Mouse (Mus musculus): ENCODE data around the gene Calm2. TPM values are rescaled to one million over a fixed set of nuclear protein-coding genes. Genes with fewer than 3 reads are reported as not detected.
A peak's percentile ranks its signal among the peaks of the same experiment; 100 is the strongest.

The Calm2 gene
- polyA plus RNA-seq, 1 experiment = 2,002 TPM

DNA sequence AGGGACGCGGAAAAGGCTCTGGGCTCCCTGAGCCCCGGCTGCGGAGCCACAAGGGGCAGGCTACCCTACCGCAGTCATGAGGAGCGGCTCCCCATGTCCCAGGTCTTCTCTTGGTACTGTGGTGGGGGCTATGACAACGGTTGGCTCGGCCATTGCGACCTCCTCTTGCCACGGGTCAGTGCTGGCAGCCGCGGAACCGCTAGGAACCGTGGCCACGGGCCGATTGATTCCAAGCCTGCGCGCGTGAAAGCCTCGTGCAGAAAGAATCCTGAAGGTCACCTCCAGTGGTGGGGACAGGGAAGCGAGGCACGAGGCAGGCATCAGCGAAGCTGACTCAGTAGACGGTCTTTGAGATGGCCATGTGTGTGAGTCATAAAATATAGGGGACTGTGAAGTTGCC is 19.2 kb downstream of the Calm2 start, which contains the start of gene Stpg4:
Gene Stpg4, minus strand, starts transcription at position 231 of the 400 bp plus-strand sequence.
- H3K4me1 ChIP-seq (ENCODE audit: control insufficient read depth, insufficient read depth, low read length) = no peaks in the 10 kb centered on the region
- H3K27ac ChIP-seq (ENCODE audit: insufficient read depth, low read length) = no peak within 1 kb of the TSS
- TF ChIP-seq CTCF (IDR thresholded peaks at IDR 0.05; ENCODE audit: borderline replicate concordance, insufficient read depth, low read depth, low read length) (no peak), POLR2A (IDR thresholded peaks at IDR 0.05; ENCODE audit: borderline replicate concordance, insufficient read depth, low read length) (no peak)
- no peaks in the 10 kb centered on the region for H3K27me3 ChIP-seq (ENCODE audit: control insufficient read depth, insufficient read depth, low read length)
- DNase-seq = no peak
- no peak within 1 kb of the TSS for H3K4me3 ChIP-seq (replicated peaks; ENCODE audit: insufficient read depth, low read depth, low read length)
- WGBS = 54% methylated on average over 24 of the region's 24 CpGs

DNA sequence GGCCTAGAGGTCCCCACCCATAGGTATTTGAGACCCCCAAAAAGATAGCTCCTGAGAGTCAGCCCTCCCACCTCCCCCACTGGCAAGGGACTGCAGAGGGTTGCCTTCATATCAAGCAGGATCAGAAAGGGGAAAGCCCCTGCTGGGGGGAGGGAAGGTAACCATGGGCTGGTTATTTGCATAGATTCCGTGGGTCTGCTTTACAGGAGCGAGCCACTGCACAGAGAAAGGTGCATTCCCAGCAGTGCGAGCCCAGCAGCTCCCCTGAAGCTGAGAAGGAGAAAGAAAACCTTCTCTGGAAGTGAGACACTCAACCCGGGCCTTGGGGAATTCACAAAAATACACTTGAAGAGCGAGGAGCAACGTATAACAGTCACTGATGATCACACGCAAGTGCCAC is 28.7 kb downstream of the Calm2 start:
- Histone ChIP-seq H3K27me3 (ENCODE audit: control insufficient read depth, insufficient read depth, low read length) (no peaks in the 10 kb centered on the region), H3K27ac (ENCODE audit: insufficient read depth, low read length) (no peak overlapping the region), H3K4me3 (replicated peaks; ENCODE audit: insufficient read depth, low read depth, low read length) (no peak overlapping the region), H3K4me1 (ENCODE audit: control insufficient read depth, insufficient read depth, low read length) (no peaks in the 10 kb centered on the region)
- no peak for DNase-seq
- no peak for TF ChIP-seq CTCF (IDR thresholded peaks at IDR 0.05; ENCODE audit: borderline replicate concordance, insufficient read depth, low read depth, low read length)
- no peak for TF ChIP-seq POLR2A (IDR thresholded peaks at IDR 0.05; ENCODE audit: borderline replicate concordance, insufficient read depth, low read length)
- WGBS = 82% methylated on average over 7 of the region's 7 CpGs

DNA sequence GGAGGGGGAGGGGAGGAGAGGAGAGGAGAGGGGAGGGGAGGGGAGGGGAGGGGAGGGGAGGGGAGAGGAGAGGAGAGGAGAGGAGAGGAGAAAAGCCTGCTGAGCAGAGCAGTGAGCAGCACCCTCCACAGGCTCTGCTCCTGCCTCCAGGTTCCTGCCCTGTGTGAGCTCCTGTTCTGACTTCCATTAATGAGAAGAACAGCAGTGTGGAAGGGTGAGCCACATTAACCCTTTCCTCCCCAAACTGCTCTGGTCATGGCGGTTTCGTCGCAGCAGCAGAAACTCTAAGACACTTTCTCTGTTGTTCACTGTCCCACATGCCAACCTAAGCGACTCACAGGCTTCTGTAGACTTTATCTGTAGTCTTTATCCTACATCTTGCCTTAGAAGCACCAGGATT is 40.1 kb downstream of the Calm2 start:
- Histone ChIP-seq H3K4me3 (replicated peaks; ENCODE audit: insufficient read depth, low read depth, low read length) (no peak overlapping the region), H3K27ac (ENCODE audit: insufficient read depth, low read length) (no peak overlapping the region), H3K4me1 (ENCODE audit: control insufficient read depth, insufficient read depth, low read length) (no peaks in the 10 kb centered on the region), H3K27me3 (ENCODE audit: control insufficient read depth, insufficient read depth, low read length) (no peaks in the 10 kb centered on the region)
- no peak for DNase-seq
- TF ChIP-seq CTCF (IDR thresholded peaks at IDR 0.05; ENCODE audit: borderline replicate concordance, insufficient read depth, low read depth, low read length) (no peak), POLR2A (IDR thresholded peaks at IDR 0.05; ENCODE audit: borderline replicate concordance, insufficient read depth, low read length) (no peak)
- 82% methylated on average over 4 of the region's 4 CpGs for WGBS

DNA sequence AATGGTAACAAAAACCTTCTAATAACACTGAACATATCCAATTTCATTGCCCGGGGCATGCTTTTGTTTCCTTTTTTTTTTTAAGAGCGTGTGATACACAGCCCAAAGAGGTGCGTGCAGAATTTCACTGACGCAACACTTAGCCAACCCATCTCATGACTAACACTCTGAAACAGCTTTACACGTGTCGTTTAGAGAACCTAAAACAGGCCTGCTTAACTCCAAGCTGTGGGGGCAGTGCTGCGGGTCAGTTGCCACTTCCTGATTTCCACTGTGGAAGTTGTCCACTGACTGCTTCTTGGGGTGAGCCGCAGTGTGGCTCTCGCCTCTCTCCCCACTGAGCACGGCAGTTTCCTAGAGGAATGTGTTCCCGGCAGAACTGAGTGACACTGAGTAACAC is 41.2 kb downstream of the Calm2 start:
- Histone ChIP-seq H3K4me3 (replicated peaks; ENCODE audit: insufficient read depth, low read depth, low read length) (no peak overlapping the region), H3K4me1 (ENCODE audit: control insufficient read depth, insufficient read depth, low read length) (no peaks in the 10 kb centered on the region), H3K27me3 (ENCODE audit: control insufficient read depth, insufficient read depth, low read length) (no peaks in the 10 kb centered on the region), H3K27ac (ENCODE audit: insufficient read depth, low read length) (no peak overlapping the region)
- no peak for DNase-seq
- TF ChIP-seq POLR2A (IDR thresholded peaks at IDR 0.05; ENCODE audit: borderline replicate concordance, insufficient read depth, low read length) (no peak), CTCF (IDR thresholded peaks at IDR 0.05; ENCODE audit: borderline replicate concordance, insufficient read depth, low read depth, low read length) (no peak)
- 76% methylated on average over 11 of the region's 11 CpGs for WGBS

DNA sequence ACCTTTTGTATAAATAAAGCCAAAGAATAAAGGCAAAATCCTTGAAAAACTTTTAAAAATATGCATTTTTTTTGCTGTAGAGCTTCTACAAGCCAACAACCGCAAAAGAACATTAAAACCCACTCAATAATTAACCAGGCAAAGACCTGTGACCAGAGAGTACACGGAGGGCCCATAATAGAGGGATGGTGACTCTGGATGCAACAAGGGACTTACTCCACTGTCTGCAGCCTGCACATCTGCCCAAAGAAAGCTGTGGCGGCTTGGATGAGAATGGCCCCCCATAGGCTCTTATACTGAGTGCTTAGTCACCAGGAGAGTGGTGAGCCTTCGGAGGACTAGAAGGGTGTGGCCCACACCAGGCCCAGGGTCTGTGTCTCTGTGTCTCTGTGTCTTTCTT is 43.3 kb downstream of the Calm2 start:
- H3K4me1 ChIP-seq (ENCODE audit: control insufficient read depth, insufficient read depth, low read length) = no peaks in the 10 kb centered on the region
- no peak overlapping the region for H3K4me3 ChIP-seq (replicated peaks; ENCODE audit: insufficient read depth, low read depth, low read length)
- no peak overlapping the region for H3K27ac ChIP-seq (ENCODE audit: insufficient read depth, low read length)
- TF ChIP-seq POLR2A (IDR thresholded peaks at IDR 0.05; ENCODE audit: borderline replicate concordance, insufficient read depth, low read length) = no peak
- TF ChIP-seq CTCF (IDR thresholded peaks at IDR 0.05; ENCODE audit: borderline replicate concordance, insufficient read depth, low read depth, low read length) = no peak
- WGBS = 87% methylated on average over 4 of the region's 4 CpGs
- no peak for DNase-seq
- no peaks in the 10 kb centered on the region for H3K27me3 ChIP-seq (ENCODE audit: control insufficient read depth, insufficient read depth, low read length)

DNA sequence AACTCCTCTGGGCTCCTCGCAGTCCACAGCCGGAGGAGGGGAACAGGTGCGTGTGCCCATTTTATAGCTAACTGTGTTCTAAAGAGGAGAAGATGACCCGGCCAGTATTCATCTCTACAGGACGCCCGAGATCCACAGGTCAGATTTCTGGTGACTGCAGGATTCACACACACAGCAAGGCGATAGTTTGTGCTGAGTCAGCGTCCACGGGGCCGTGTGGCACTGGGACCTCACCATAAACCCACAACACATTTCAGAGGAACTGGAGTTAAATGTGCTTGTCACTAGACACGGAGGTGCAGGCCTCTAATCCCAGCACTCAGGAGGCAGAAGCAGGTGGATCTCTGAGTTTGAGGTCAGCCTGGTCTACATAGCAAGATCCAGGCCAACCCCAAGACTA is 44.3 kb downstream of the Calm2 start:
- Histone ChIP-seq H3K27me3 (ENCODE audit: control insufficient read depth, insufficient read depth, low read length) (no peaks in the 10 kb centered on the region), H3K4me3 (replicated peaks; ENCODE audit: insufficient read depth, low read depth, low read length) (no peak overlapping the region), H3K4me1 (ENCODE audit: control insufficient read depth, insufficient read depth, low read length) (no peaks in the 10 kb centered on the region), H3K27ac (ENCODE audit: insufficient read depth, low read length) (no peak overlapping the region)
- 91% methylated on average over 11 of the region's 11 CpGs for WGBS
- no peak for TF ChIP-seq CTCF (IDR thresholded peaks at IDR 0.05; ENCODE audit: borderline replicate concordance, insufficient read depth, low read depth, low read length)
- TF ChIP-seq POLR2A (IDR thresholded peaks at IDR 0.05; ENCODE audit: borderline replicate concordance, insufficient read depth, low read length) = no peak
- no peak for DNase-seq

DNA sequence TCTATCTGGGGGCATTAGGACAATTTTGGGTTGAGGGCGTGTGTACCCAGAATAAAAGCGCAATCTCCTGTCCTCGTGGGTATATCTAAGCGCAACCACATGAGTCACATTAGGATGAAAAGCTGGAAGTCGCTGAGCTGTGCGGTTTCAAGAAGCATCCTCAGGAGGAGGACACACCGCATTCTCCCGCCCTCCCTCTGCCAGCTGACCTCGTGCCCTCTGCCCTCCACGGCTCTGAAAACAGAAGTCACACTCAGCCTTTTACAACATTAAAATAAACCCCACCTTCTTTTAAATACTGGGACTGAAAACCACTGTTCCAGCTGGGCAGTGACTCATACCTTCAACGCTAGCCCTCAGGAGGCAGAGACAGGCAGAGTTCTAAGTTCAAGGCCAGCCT is 49.6 kb downstream of the Calm2 start:
- H3K27ac ChIP-seq (ENCODE audit: insufficient read depth, low read length) = no peak overlapping the region
- H3K27me3 ChIP-seq (ENCODE audit: control insufficient read depth, insufficient read depth, low read length) = no peaks in the 10 kb centered on the region
- no peak for DNase-seq
- no peak overlapping the region for H3K4me3 ChIP-seq (replicated peaks; ENCODE audit: insufficient read depth, low read depth, low read length)
- H3K4me1 ChIP-seq (ENCODE audit: control insufficient read depth, insufficient read depth, low read length) = no peaks in the 10 kb centered on the region
- WGBS = 77% methylated on average over 11 of the region's 11 CpGs
- TF ChIP-seq CTCF (IDR thresholded peaks at IDR 0.05; ENCODE audit: borderline replicate concordance, insufficient read depth, low read depth, low read length) (no peak), POLR2A (IDR thresholded peaks at IDR 0.05; ENCODE audit: borderline replicate concordance, insufficient read depth, low read length) (no peak)

DNA sequence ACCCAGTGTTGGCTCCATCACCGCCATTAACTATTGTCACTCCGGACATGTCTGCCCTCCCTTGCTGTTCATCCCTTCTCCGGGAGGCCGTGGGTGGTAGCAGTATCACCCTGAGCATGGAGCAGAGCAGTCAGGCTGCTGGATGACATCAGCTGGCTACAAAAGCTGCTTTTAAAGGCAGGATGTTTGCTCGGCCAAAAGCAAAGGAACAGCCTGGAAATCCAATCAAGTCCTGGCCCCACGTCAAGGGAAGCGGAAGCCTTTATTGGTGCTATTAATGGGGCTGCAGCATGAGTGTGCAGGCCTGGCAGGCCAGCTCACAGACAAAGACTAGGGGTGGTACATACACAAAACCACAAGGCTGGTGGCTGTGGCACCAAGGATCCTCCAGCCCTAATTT is 55.5 kb downstream of the Calm2 start:
- Histone ChIP-seq H3K27me3 (ENCODE audit: control insufficient read depth, insufficient read depth, low read length) (no peaks in the 10 kb centered on the region), H3K4me3 (replicated peaks; ENCODE audit: insufficient read depth, low read depth, low read length) (no peak overlapping the region), H3K27ac (ENCODE audit: insufficient read depth, low read length) (no peak overlapping the region), H3K4me1 (ENCODE audit: control insufficient read depth, insufficient read depth, low read length) (peaks cover 6% of the 10 kb centered on the region)
- peak in 1 of 2 experiments; percentile 31 for DNase-seq
- no peak for TF ChIP-seq POLR2A (IDR thresholded peaks at IDR 0.05; ENCODE audit: borderline replicate concordance, insufficient read depth, low read length)
- TF ChIP-seq CTCF (IDR thresholded peaks at IDR 0.05; ENCODE audit: borderline replicate concordance, insufficient read depth, low read depth, low read length) = no peak
- 33% methylated on average over 7 of the region's 7 CpGs for whole genome bisulfite sequencing

Measured in cerebellum, adult 2 months (tissue).